Mouse (Mus musculus): ENCODE measurements around the gene Taf6l. TPM values are rescaled to one million over a fixed set of nuclear protein-coding genes. Genes with fewer than 3 reads are reported as not detected.
A peak's percentile ranks its signal among the peaks of the same experiment; 100 is the strongest.

The Taf6l gene
- polyA plus RNA-seq, 1 experiment from 2014 or later: 7.9 TPM

- no peaks in the 10 kb centered on the region for H3K9me3 ChIP-seq (ENCODE audit: low read length)
- no peak overlapping the region; the same call in 1 of the 2 replicates for H3K27ac ChIP-seq (ENCODE audit: low read depth)
- H3K27me3 ChIP-seq (ENCODE audit: insufficient read depth, low read length): no peaks in the 10 kb centered on the region
- H3K36me3 ChIP-seq (replicated peaks; ENCODE audit: insufficient read depth, low read length): peaks cover 27% of the 10 kb centered on the region
- ATAC-seq (no peak), DNase-seq (no peak)
- no peak overlapping the region for H3K4me2 ChIP-seq (ENCODE audit: low read depth, low read length)
- TF ChIP-seq CTCF (IDR thresholded peaks at IDR 0.05; ENCODE audit: low read depth) (no peak), EP300 (IDR thresholded peaks at IDR 0.05; ENCODE audit: low read depth) (no peak)
- H3K4me1 ChIP-seq (ENCODE audit: insufficient read depth): peaks cover 17% of the 10 kb centered on the region
- no peak overlapping the region for H3K9ac ChIP-seq (replicated peaks)
- 37% methylated on average over 3 of the region's 3 CpGs for WGBS (ENCODE audit: insufficient replicate concordance)
- no peak overlapping the region for H3K4me3 ChIP-seq (ENCODE audit: low read depth, low read length)
Observed at GRCm38 (mm10) chr19:8726609-8727390, 59.4 kb downstream of the Taf6l start.

GRCm38 (mm10) chr19:8725081-8725613, 61.1 kb downstream of the Taf6l start:
- Histone ChIP-seq H3K4me2 (ENCODE audit: low read depth, low read length) (peak overlapping the region; percentile 75), H3K36me3 (replicated peaks; ENCODE audit: insufficient read depth, low read length) (peaks cover 27% of the 10 kb centered on the region), H3K27ac (ENCODE audit: low read depth) (no peak overlapping the region), H3K9me3 (ENCODE audit: low read length) (no peaks in the 10 kb centered on the region), H3K4me1 (ENCODE audit: insufficient read depth) (peaks cover 22% of the 10 kb centered on the region), H3K4me3 (ENCODE audit: low read depth, low read length) (peak overlapping the region; percentile 74), H3K27me3 (ENCODE audit: insufficient read depth, low read length) (no peaks in the 10 kb centered on the region), H3K9ac (replicated peaks) (peak overlapping the region; percentile 72)
- no peak for DNase-seq
- no peak for ATAC-seq
- WGBS (ENCODE audit: insufficient replicate concordance): 42% methylated on average over 4 of the region's 4 CpGs
- TF ChIP-seq CTCF (IDR thresholded peaks at IDR 0.05; ENCODE audit: low read depth) (no peak), EP300 (IDR thresholded peaks at IDR 0.05; ENCODE audit: low read depth) (no peak)

Small RNAs within 50 kb of the gene (microRNA-seq; reads per million reads assigned to microRNA genes)
- gene Mir6992: not detected

Other genes with a start within 250 kb of the Taf6l start
- 0.27 TPM in 2 replicates for gene Slc22a8, start 195.2 kb downstream of the Taf6l start, polyA plus RNA-seq (2015; fragmentation: Nextera tagmentation; extraction: Ambion mirVana)
- gene Slc22a6, start 168.4 kb downstream of the Taf6l start, polyA plus RNA-seq (2015; fragmentation: Nextera tagmentation; extraction: Ambion mirVana): not detected in 2 replicates
- gene Chrm1, start 122.6 kb downstream of the Taf6l start, polyA plus RNA-seq (2015; fragmentation: Nextera tagmentation; extraction: Ambion mirVana): not detected in 2 replicates
- 64.4 and 68.0 TPM in 2 replicates for gene Slc3a2, start 63.0 kb downstream of the Taf6l start, polyA plus RNA-seq (2015; fragmentation: Nextera tagmentation; extraction: Ambion mirVana)
- gene Wdr74, start 50.6 kb downstream of the Taf6l start, polyA plus RNA-seq (2015; fragmentation: Nextera tagmentation; extraction: Ambion mirVana): 36.0 and 36.8 TPM in 2 replicates
- gene 1700092M07Rik, start 45.7 kb downstream of the Taf6l start, polyA plus RNA-seq (2015; fragmentation: Nextera tagmentation; extraction: Ambion mirVana): 0.31 and 0.43 TPM in 2 replicates
- gene Stx5a, start 45.0 kb downstream of the Taf6l start, polyA plus RNA-seq (2015; fragmentation: Nextera tagmentation; extraction: Ambion mirVana): 36.3 and 37.5 TPM in 2 replicates
- 47.9 and 49.9 TPM in 2 replicates for gene Nxf1, start 29.3 kb downstream of the Taf6l start, polyA plus RNA-seq (2015; fragmentation: Nextera tagmentation; extraction: Ambion mirVana)
- 56.0 and 59.1 TPM in 2 replicates for gene Tmem223, start 15.4 kb downstream of the Taf6l start, polyA plus RNA-seq (2015; fragmentation: Nextera tagmentation; extraction: Ambion mirVana)
- 76.3 and 80.3 TPM in 2 replicates for gene Tmem179b, start 11.9 kb downstream of the Taf6l start, polyA plus RNA-seq (2015; fragmentation: Nextera tagmentation; extraction: Ambion mirVana)
- gene Polr2g, start 12.2 kb upstream of the Taf6l start, polyA plus RNA-seq (2015; fragmentation: Nextera tagmentation; extraction: Ambion mirVana): 61.7 and 63.3 TPM in 2 replicates
- 0.82 and 0.91 TPM in 2 replicates for gene Zbtb3, start 16.1 kb upstream of the Taf6l start, polyA plus RNA-seq (2015; fragmentation: Nextera tagmentation; extraction: Ambion mirVana)
- 9.8 and 12.5 TPM in 2 replicates for gene Ttc9c, start 32.9 kb upstream of the Taf6l start, polyA plus RNA-seq (2015; fragmentation: Nextera tagmentation; extraction: Ambion mirVana)
- 2.1 and 2.3 TPM in 2 replicates for gene Hnrnpul2, start 33.6 kb upstream of the Taf6l start, polyA plus RNA-seq (2015; fragmentation: Nextera tagmentation; extraction: Ambion mirVana)
- not detected in 2 replicates for gene AC129217.1, start 43.4 kb upstream of the Taf6l start, polyA plus RNA-seq (2015; fragmentation: Nextera tagmentation; extraction: Ambion mirVana)
- gene Bscl2, start 51.0 kb upstream of the Taf6l start, polyA plus RNA-seq (2015; fragmentation: Nextera tagmentation; extraction: Ambion mirVana): 30.5 and 32.7 TPM in 2 replicates
- gene Gng3, start 52.8 kb upstream of the Taf6l start, polyA plus RNA-seq (2015; fragmentation: Nextera tagmentation; extraction: Ambion mirVana): 0.08 and 0.23 TPM in 2 replicates
- 0.24 and 0.26 TPM in 2 replicates for gene Lrrn4cl, start 64.4 kb upstream of the Taf6l start, polyA plus RNA-seq (2015; fragmentation: Nextera tagmentation; extraction: Ambion mirVana)
- gene Ubxn1, start 85.1 kb upstream of the Taf6l start, polyA plus RNA-seq (2015; fragmentation: Nextera tagmentation; extraction: Ambion mirVana): 147 TPM in 2 replicates
- 48.6 and 52.6 TPM in 2 replicates for gene Uqcc3, start 94.5 kb upstream of the Taf6l start, polyA plus RNA-seq (2015; fragmentation: Nextera tagmentation; extraction: Ambion mirVana)
- gene Lbhd1, start 97.3 kb upstream of the Taf6l start, polyA plus RNA-seq (2015; fragmentation: Nextera tagmentation; extraction: Ambion mirVana): 27.5 and 31.3 TPM in 2 replicates
- not detected in 2 replicates for gene Gm49403, start 97.5 kb upstream of the Taf6l start, polyA plus RNA-seq (2015; fragmentation: Nextera tagmentation; extraction: Ambion mirVana)
- gene 1810009A15Rik, start 102.4 kb upstream of the Taf6l start, polyA plus RNA-seq (2015; fragmentation: Nextera tagmentation; extraction: Ambion mirVana): 30.5 and 32.5 TPM in 2 replicates
- not detected in 2 replicates for gene Gm49416, start 102.5 kb upstream of the Taf6l start, polyA plus RNA-seq (2015; fragmentation: Nextera tagmentation; extraction: Ambion mirVana)
- gene Ints5, start 106.6 kb upstream of the Taf6l start, polyA plus RNA-seq (2015; fragmentation: Nextera tagmentation; extraction: Ambion mirVana): 11.4 and 12.1 TPM in 2 replicates
- gene Ganab, start 111.7 kb upstream of the Taf6l start, polyA plus RNA-seq (2015; fragmentation: Nextera tagmentation; extraction: Ambion mirVana): 29.4 and 32.4 TPM in 2 replicates
- 20.2 and 22.3 TPM in 2 replicates for gene B3gat3, start 134.0 kb upstream of the Taf6l start, polyA plus RNA-seq (2015; fragmentation: Nextera tagmentation; extraction: Ambion mirVana)
- gene Rom1, start 142.9 kb upstream of the Taf6l start, polyA plus RNA-seq (2015; fragmentation: Nextera tagmentation; extraction: Ambion mirVana): 2.0 and 2.5 TPM in 2 replicates
- 8.0 and 9.5 TPM in 2 replicates for gene Eml3, start 143.1 kb upstream of the Taf6l start, polyA plus RNA-seq (2015; fragmentation: Nextera tagmentation; extraction: Ambion mirVana)
- gene Mta2, start 155.5 kb upstream of the Taf6l start, polyA plus RNA-seq (2015; fragmentation: Nextera tagmentation; extraction: Ambion mirVana): 43.0 and 45.7 TPM in 2 replicates
- gene Tut1, start 167.4 kb upstream of the Taf6l start, polyA plus RNA-seq (2015; fragmentation: Nextera tagmentation; extraction: Ambion mirVana): 9.0 and 10.7 TPM in 2 replicates
- gene Eef1g, start 180.6 kb upstream of the Taf6l start, polyA plus RNA-seq (2015; fragmentation: Nextera tagmentation; extraction: Ambion mirVana): 129 and 134 TPM in 2 replicates
- 3.5 and 4.0 TPM in 2 replicates for gene Ahnak, start 202.9 kb upstream of the Taf6l start, polyA plus RNA-seq (2015; fragmentation: Nextera tagmentation; extraction: Ambion mirVana)